Mouse (Mus musculus) G1E-ER4 (cell line): Measurements from ENCODE around the gene Kansl1. TPM values are rescaled to one million over a fixed set of nuclear protein-coding genes. Genes with fewer than 3 reads are reported as not detected.

Experiments used
- GATA1 ChIP-seq: IDR thresholded peaks from one replicate; pipeline ENCODE4 v1.8.0; 2012; ENCODE audit warnings: low read length, inconsistent platforms
- polyA plus RNA-seq: library from polyadenylated mRNA; stranded (reverse); fragments of >175 nt; gene quantifications from 2 replicates; pipeline ENCODE4 v1.2.3, GENCODE M21; 2012

Kansl1 gene
- polyA plus RNA-seq, 1 experiment: 156 TPM

DNA sequence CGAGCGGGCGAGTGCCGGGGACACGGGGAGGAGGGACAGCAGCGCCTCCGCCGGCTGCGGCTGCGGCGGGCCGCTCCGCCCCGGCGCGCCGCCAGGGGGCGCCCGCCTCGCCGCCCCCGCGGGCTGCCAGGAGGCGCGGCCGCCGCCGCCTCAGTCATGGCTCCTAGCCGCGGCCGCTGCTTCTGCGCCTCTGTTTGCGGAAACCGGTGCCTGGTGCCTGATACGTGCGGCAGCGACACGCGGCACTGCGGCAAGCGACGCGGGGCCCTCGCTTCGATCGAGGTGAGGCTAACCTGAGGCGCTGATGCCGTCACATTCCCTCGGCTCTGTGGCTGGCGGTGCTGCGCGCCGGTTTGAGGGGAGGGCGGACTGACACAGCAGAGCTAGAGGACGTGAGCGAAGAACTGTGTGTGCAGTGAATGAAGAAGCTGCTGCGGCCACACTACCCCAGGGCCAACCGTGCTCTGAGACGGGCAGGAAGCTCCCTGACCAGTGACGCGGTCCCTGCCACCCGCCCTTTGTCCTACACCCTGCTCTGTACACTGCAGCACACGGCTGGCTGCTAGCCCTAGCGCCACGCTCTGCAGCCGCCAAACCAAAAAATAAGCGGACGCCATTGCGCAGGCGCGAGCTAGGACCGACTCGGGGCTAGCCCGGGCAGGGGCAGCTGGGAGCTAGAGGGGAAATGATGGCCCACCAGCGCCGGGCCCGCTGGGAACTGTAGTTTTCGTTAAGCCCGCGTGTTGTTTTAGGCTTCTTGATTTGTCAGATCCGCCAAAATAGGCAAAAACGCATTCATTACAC is 26.1 kb downstream of the Kansl1 start:
- no peak for TF ChIP-seq GATA1

DNA sequence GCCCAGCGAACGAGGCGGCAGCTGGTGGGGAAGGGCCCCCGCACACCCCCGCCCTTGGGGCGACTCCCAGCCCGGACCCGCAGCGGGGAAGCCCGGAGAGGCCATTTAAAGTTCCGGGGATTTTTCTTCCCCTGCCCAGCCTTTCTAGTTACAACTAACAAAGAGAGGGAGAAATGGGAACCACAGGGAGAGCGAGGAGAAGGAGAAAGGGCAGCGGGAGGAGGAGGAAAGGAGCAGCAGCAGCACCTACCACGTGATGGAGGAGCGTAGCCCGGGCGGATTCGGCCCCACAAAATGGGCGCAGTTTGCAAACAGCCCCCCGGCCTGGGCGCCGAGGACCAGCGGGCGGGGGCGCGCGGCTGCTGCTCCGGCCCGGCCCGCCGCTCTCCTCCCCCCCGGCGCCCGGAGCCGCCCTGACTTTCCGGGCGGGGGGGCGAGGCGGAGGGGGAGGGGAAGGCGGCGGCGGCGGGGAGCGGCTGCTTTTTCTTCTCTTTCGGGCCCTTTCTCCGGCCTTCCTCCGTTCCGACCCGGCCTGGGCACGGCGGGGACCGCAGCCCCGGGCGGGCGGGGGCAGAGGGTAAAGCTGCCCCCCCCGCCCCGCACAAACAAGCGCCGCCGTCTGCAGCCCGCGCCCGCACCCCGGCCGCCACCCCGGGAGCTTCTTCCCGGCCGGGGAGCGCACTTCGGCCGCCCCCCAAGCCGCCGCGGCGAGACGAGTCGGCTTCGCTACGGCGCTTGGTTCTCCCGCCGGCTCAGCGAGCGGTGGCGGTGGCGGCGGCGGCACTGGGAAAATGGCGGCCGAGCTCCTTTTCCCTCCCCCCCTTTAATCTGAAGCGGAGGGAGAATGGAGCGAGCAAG is 27.0 kb downstream of the Kansl1 start:
- TF ChIP-seq GATA1: no peak

DNA sequence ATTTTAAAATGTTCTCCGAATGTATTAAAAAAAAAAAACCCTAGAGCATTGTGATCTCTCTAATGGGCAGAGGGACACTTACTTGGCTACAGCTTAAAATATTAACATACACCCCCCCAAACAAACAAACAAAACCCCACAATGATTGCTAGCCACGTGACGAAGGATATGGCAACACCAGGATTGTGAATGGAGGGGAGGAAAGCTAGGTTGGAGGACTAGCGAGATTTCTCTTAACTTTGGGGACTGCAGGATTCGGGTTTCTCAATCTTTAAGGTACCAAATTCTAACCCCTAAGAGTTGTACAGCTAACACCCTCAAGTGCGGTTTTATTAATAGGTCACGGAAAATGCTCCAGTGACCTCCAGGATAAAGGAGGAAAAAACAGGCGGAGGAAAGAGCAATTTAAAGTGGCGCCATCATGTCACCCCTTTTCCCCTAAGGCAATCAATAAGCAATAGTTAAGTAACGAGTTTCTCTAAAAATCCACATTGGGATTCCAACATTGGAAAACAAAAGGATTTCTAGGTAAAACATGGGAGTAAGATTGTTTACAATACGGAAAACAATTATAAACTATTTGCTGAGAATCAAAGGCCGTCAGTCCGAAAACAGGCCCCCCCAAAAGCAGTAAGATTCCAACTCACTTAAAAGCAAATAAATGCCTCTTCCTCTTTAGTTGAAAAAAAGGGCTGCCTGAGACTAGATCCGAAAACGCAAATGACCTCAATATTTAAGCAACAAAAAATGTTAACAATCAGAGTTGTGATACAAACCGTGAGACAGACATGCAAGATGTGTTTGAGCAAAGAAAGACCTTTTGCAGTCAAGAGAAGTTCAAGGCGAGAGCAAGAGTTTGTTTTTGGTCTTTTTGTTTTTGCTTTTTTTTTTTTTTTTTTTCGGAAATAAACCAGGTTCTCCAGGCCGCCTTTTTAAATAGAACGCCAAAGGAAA is 27.9 kb downstream of the Kansl1 start:
- no peak for TF ChIP-seq GATA1

DNA sequence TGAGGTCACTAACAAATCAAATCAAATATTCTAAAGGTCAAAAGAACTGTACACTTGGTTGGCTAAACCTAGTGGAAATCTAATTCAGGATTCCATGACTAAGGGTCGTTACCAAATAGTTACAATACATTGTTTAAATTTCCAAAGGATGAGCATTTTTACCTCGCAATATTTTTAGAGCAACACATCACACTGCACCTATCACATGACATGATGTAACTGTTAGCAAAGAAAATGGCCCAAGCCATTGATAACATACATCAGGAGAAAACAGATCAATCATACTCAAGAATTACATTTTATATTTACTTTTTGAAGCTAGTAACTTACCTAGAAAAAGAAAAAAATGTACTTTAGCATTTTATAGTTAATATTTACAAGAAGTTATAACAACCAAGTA is 29.0 kb downstream of the Kansl1 start:
- no peak for TF ChIP-seq GATA1

DNA sequence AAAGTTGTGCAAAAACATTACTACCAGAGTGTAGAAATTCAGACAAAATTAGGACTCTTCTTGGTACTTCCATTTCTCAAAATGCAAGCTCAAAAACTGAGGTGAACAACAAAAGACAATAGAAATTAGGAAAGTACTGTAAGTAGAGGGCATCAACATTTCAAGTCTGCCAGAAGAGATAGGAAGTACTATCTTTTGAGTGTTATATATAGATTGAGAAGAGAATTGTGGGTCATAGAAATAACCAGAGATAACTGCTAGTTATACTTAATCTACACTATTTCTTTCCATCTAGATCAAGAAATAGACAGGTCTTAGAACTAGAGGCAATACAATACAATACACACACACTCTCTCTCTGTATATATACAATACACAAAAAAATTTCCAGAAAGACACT is 30.2 kb downstream of the Kansl1 start:
- TF ChIP-seq GATA1: no peak

DNA sequence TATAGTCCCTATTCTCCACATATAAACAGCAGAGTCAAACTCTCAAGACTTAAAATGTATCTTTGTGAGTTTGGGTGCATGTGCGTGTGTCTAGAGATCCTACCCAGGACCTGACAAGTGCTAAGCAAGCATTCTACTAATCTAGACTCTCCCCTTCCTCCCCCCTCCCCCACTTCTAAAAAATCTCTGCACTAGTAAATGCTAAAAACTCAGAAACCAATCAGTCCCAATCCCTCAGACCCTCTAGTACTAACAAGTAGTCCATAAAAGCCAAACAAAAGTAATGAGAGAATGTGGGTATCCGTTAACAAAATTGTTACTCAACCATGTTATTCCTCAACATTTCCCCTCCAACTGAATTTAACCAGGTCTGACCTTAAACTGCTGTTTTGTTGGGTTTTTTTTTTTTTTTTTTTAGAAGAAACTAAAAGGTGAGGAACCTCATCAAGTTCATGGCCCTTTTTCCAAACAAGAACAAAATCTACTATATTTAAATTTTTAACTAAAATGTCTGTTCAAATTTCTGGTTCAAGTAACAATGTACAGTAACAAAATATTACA is 32.2 kb downstream of the Kansl1 start:
- no peak for TF ChIP-seq GATA1

DNA sequence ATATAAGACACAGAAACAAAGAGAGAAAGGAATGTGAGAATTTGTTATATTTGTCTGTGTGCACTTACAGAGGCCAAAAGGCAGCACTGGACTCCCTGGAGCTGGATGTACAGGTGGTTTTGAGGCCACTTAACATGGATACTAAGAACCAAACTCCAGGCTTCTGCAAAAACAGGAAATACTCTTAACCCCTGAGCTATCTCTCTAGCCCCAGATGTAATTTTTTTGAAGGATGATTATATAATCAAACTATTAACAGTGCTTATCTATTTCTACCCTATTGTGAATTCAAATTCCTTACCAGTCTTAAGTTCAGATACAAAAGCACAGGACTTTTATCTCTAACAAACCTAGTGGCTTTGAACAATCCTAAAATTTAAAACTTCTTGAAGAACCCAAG is 32.9 kb downstream of the Kansl1 start:
- peak; percentile 53 for TF ChIP-seq GATA1

DNA sequence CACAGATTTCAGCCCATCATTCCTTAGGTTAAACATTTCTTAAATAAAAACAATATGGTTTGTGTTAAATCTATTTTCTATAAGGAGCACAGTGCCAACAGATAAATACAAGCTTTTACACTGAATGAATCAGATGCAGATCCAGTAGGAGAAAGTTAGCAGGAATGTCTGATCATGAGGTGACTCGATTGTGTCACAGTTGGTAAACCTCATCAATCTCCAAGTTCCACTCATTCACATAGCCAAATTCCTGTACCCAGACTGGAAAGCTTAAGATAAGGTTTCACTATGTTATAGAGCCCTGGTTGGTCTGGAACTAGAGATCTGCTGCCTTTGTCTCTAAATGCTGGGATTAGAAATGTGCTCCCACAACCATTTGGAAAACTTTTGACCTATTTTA is 33.5 kb downstream of the Kansl1 start:
- TF ChIP-seq GATA1: no peak

DNA sequence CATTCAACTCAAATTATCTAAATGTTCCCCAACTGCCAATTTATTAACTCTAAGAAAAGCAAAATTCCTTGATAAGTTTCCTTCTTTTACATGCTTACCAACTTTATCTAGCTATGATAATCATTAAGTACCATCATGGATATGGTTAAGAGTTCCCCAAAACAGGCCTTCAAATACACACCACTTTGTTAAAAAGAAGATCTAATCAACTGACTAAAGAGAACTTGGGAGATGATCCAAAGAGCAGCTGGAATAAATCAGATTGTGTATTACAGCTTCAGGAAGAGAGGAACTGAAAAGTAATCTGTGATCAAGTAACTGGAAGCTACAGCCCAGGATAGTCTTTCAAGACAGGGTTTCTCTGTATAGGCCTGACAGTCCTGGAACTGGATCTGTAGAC is 36.4 kb downstream of the Kansl1 start:
- no peak for TF ChIP-seq GATA1

DNA sequence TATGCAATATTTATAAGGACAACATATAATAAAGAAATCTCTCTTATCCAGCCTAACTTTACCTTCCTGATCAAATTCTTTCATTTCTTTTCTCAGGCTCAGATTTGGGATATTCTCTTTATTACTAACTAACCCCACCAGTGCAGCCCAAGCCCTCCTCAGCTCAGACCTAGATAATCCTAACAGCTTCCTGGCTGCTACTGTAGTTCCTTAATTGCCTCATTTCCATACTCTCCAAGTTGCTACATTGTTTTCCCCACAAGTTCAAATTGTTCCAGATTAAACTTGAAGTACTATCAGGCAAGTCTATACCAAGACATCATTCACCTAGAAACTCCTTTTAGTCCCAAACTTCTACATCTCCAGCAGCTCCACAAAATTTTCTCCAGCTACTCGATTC is 36.9 kb downstream of the Kansl1 start:
- no peak for TF ChIP-seq GATA1

DNA sequence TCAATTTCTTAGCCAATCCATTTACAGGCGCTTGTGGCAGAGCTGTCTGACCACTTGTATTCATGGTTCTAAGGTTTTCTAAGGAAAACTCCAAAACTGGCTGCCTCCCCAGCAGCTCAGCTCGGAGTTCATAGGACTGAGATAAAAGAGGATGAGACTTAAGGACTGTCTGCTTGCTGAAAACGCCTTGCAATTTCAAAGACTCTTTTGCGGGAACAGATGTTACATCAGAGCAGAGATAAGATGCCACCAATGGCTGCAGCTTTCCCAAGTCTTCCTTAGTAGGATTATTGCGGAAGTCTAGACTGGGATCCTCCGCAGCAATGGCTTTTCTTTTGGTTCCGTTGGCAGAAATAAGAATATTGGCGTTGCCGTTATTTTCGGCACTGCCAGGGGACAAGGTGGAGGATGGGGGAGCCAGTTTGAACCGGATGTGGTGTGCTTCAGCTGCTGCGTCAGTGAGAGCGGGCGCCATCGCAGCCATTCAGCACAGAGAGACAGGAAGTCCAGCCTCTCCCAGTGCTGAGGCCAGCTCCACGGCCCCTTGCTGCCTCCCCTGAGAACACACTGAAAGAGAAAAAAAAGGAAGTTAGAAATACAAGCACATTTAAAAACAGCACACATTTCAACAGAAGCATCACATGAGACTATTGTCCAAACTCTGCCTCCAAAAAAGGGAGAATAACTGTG is 43.8 kb downstream of the Kansl1 start:
- no peak for TF ChIP-seq GATA1

DNA sequence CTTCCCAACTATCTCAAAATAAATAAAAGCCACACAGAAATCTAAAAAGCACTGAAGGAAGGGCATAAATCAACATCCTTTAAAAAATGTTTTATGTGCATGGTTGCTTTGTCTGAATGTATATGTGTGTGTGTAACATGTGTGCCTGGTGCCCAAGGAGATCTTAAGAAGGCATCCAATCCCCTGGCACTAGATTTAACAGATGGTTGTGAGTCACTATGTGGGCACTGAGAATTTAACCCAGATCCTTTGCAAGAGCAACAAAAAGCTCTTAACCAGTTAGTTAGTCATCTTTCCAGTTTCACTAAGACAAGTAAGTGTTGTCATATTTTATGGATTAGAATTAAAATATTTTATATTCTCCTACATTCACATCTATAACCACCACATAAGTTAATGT is 56.4 kb downstream of the Kansl1 start:
- TF ChIP-seq GATA1: no peak

DNA sequence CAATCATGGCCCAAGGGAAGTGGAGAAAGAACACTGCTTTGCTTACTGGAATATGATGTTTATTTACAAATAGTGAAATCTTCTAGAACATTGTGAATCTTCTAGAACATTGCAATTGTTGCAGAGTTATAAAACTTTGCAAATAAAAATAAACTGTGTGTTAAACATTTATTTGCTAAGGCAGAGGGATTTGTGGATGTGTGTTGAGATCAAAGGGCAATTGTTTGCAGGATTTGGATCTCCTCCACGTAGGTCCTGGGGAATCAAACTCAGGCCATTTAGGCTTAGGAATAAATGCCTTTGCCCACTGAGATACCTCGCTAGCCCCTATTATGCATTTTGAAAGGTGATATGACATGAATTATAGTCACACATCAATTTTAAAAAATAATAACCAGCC is 61.3 kb downstream of the Kansl1 start:
- TF ChIP-seq GATA1: no peak

DNA sequence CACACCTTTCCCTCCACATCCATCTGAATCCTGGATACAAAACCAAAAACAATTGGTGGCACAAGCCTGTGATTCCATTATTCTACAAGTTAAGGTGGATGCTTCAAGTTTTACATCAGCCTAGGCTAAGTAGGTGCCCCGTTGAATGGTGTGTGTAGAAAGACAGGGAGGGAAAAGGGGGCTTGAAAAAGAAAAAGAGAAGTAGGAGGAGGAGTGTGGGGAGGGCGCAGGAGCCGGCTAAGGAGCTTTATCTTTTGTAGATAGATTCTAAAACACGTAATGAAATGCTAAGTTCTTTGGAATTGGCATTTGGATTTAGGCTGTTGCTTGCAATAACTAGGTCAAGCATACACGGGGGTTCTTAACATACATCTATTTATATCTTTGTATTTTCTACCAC is 67.7 kb downstream of the Kansl1 start:
- TF ChIP-seq GATA1: no peak

DNA sequence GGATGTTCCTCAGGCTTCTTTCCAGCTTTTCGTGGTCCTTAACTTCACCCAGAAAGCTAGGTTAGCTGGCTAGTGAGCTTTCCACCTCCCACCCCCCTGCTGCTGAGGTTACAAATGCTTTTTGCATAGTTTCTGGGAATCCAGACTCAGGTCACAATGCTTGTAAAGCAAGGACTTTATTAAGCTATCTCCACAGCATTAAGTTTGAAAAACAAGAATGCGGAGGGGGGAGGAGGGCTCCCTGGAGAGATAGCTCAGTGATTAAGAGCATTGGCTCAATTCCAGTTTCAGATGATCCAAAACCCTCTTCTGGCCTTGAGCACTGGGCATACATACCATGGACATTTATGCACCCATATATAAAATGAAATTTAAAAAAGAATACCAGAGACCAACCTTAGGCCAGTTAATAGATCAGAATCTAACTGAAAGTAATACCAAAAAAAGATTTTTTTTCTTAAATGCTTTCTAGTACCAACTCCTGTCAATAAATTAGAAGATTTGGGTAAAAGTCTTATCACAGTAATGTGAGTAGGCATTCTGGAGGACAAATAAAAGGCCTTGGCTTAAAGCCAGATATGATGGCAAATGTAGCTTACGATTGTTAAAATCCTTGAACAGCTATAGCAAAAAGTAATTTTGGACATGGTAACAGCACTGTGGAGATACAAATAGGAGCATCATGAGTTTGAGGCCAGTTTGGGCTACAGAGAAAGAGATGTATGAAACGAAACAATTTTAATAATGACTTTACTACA is 69.0 kb downstream of the Kansl1 start:
- no peak for TF ChIP-seq GATA1
